Mouse (Mus musculus) myocyte (in vitro differentiated cells): ENCODE results near the gene Bik.

Source experiments
- POLR2A ChIP-seq: IDR thresholded peaks from one replicate; pipeline ENCODE4 v1.6.1; 2011; ENCODE audit warnings: low read depth, mild to moderate bottlenecking, control low read depth, moderate library complexity; ENCODE audit not compliant: insufficient read length
- TCF12 ChIP-seq: IDR thresholded peaks from one replicate; pipeline ENCODE4 v1.6.1; 2011; ENCODE audit warnings: mild to moderate bottlenecking, control low read depth; ENCODE audit not compliant: poor library complexity, insufficient read depth, severe bottlenecking
- USF1 ChIP-seq: IDR thresholded peaks from one replicate; pipeline ENCODE4 v1.6.1; 2011; ENCODE audit warnings: low read depth, mild to moderate bottlenecking, control low read depth, moderate library complexity

DNA sequence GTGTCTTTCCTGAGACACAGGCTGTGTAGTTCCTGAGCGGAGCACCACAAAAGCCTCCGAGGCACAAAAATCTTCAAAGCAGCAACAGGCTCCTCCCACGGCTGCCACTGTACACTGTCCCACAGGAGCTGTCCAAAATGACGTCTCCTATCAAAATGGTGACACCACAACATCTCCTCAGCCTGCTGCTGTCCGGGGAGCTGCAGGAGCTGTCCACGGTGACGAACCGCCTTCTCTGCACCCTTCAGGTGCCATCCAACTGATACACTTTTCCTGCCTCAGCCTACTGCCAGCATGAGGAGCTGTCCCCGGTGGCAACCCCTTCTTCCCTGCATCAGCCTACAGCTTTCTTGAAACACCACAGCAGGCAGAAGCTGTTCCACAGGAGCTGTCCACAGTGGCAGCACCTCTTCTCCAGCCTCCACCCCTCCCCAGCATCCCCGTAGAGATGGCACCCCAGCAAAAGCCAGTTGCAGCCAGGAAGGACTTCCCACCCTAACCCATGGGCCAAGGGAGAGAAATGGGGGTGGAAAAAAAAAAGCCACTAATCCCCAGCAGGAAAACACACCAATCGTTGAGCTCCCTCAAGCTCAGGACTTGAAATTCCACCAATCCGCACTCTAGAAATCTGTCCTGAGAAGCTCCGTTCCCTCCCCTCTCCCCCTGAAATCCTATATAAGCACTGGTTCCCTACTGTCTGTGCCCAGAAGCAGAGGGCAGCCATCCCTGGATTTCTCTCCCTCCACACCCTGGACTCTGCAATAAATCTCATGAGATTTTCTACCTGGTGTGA lies 14.0 kb upstream of the Bik start:
- TF ChIP-seq TCF12 = no peak
- TF ChIP-seq POLR2A = no peak
- no peak for TF ChIP-seq USF1
